Mouse (Mus musculus): Measurements from ENCODE around the gene Fam83g.

The Fam83g gene

DNA sequence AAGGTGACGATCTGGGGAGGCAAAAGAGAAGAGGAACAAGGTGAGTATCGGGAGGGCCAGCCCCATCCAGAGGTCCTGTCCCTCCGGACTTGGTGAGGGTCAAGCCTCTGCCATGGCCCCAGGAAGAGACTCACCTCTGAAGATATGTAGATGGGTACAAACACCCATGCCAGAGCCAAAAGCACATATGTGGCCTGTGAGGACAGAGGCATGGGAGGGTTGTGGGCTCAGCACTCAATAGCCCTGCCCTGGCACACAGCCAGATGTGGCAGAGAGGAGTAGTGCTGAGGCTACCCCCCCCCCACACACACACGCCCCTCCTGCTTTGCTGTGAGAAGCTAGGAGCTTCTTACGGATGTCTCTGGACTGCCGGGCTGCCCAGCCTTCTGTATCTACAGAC lies 31.2 kb downstream of the Fam83g start:
- no peak for DNase-seq (ENCODE audit: inconsistent ontology term)

DNA sequence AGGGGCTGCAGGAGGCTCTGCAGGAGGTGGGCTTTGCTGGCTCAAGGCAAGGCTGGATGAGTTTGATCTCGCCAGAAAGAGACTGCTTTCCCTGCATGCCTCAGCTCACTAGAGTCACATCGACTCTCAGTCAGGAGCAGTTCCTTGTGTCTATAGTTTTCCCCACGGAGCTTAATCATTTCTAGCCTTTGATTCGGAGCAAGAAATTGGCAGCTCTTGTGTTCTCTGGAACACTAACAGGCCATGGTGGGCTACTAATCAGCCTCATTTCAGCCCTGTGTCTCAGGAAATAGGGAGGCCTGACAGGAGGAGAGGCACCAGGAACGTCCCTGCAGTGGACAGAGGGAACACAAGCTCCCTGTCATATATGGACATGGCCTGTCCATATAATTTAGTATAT lies 34.1 kb downstream of the Fam83g start:
- no peak for DNase-seq (ENCODE audit: inconsistent ontology term)

DNA sequence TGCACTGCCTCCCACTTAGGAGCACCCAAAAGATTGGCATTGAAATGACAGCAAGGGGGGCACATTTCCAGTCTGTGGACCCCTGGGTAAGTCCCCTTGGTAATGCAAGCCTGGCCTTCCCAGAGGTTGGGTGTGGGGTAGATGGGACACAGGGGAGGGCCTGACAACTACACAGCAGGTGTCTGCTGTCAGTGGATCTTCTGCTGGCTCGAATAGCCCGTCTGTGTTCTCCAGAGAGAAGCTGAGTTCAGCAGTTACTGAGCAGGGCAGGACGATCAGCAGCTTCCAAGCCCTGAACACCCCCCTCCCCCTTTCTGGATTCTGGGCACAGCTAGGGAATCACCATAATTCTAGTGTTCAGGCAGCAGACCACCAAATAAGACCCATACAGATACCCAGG lies 35.5 kb downstream of the Fam83g start:
- no peak for DNase-seq (ENCODE audit: inconsistent ontology term)

DNA sequence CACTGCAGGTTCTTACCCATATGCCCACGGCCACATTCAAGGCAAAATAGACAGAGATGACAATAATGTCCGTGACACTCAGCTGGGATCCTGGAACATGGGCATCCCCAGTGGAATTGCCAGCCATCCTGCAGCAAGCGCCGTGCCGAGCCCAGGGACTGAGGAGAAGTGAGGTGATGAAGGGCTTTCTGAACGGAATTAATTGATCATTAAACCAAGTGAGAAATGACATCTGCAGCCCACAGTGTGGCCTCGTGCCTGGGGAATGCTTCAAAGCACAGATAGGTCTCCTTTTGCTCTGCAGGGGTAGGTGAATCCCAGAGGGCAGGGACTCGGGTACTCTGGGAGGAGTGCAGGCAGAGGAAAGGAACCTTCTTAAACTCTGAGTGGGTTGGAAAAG lies 35.9 kb downstream of the Fam83g start:
- no peak for DNase-seq (ENCODE audit: inconsistent ontology term)

DNA sequence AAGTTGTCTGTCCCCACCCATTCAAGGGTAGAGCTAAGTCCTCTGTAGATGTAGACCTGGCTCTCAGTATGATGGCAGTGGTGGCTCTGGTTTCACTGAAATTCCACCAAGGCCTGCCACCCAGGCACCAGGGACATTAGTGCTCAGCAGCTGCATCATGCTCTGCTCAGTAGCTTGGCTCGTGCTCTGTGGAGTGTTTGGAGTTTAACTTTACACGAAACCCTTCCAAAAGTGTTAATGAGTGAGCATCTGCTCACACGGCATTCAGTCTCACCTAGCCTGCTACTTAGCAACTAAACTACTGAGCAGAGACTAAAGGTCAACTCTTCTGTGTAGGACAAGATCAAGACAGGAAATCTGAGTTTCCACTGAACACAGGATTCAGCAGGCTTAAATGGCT lies 36.7 kb downstream of the Fam83g start, which contains the start of gene Slc5a10:
Slc5a10 (minus strand) TSS at position 191 of the 400 bp plus-strand sequence.
- DNase-seq (ENCODE audit: inconsistent ontology term) = no peak

DNA sequence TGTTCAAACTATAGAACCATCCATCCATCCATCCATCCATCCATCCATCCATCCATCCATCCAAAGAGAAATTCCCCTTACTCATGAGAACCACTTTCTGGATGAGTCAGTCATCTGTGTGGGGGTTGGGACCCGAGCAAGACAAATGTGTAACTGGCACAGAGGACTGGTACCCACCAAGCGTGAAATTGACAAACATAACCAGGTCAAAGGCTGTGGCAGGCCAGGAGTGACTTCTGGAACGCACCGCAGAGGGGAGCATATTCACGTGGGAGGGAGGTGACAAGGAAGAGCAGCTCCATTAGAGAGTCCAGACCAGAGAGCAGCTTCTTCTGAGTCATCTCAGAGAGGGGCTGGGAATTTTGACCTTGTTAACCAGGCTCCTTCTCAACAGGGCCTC lies 38.2 kb downstream of the Fam83g start:
- DNase-seq (ENCODE audit: inconsistent ontology term) = peak; percentile 42

DNA sequence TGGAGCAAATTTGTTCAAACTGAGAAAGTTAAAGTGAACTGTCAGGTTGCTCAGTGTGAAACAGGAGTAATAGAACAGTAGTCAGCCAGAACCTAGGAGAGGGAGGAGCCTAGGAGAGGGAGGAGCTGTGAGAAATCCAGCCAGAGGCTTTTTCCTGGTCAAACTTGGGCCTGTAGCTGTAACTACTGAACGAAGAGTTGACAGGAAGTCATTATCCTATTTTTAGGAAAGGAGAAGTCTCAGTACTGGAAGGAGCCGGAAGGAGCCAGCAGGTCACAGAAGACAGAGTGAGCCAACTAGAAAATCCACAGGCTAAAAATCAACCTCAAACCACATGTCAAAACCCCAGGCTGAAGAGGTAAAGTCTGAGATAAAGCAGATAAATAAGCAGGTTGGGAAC lies 44.1 kb downstream of the Fam83g start:
- no peak for DNase-seq (ENCODE audit: inconsistent ontology term)

DNA sequence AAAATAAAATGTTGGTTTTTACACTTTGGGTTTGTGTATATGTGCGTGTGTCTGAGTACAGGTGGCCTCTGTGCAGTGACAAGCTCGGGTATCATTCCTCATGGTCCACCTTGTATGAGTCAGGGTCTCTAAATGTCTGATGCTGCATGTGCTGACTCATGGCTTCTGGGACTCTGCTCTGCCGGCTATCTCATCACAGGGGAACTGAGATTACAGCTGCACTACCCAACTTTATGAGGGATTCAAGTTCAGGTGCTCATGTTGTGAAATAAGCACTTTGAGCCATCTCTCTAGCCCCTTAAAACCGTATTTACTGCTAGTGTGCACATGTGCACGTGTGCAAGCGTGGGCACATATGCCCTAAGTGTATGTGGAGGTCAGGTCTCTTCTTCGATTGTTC lies 48.8 kb downstream of the Fam83g start:
- DNase-seq (ENCODE audit: inconsistent ontology term) = no peak

DNA sequence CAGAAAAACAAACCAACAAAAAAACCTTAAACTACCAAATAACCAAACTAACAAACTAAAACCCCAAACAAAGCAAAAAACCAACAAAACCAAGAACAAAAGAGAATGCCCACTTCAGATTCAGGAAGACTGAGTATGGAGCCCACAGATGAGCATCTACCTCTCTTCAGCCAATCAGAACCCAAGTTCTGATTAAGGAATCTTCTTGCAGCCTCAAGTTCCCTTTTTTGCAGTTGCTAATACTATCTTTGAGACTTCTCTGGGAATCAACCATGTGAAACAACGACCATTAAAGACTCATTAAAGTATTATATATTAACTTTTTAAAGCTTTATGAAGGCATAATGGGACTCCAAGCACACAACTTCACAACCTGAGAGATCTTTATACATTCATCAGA lies 53.4 kb downstream of the Fam83g start:
- DNase-seq (ENCODE audit: inconsistent ontology term) = no peak

DNA sequence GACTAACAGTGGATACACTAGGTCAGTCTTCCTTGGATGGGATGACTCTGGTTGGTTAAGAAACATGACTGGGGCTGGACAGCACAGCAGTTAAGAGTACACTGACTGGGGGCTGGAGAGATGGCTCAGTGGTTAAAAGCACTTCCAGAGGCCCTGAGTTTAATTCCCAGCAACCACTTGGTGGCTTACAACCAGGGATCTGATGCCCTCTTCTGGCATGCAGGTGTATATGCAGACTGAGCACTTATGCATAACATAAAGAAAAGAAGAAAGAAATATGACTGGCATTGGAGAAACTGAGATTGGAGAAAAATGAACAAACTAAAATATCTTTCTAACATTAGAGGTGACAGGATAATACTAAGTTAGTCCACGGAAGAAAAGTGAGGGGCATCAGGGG lies 56.6 kb downstream of the Fam83g start:
- no peak for DNase-seq (ENCODE audit: inconsistent ontology term)

DNA sequence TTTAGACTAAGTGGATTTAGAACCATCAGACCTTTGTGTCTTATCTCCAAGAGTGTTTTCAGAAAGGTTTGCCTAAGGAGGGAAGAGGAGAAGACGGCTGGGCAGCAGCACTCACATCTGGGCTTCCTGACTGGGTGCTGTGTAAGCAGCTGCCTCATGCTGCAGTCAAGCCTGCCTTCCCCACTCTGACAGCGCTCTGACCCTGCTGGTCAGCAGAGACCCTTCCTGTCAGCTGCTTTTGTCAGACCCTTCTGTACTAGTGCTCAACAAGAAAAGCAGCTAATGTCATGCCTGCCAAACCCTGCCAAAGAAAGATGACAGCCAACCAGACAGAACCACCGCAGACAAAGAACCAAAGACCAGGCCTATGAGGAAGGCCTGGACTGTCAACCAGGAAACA lies 59.9 kb downstream of the Fam83g start:
- DNase-seq (ENCODE audit: inconsistent ontology term) = no peak

DNA sequence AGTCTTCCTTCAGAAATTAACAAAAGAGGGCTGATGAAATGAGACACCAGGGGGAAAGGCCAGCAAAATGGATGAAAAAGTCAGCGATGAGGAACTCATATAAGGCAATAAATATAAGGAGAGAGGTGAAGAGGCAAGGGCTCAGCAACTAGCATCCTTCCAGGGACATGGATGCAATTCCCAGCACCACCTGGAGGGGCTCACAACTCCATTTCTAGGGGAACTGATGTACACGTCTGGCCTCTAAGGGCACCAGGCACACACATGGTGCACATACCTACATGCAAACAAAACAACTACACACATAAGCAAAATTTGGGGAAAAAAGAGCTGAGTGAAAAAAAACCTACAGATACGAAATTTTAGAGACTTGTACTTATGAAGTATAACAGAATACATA lies 60.6 kb downstream of the Fam83g start:
- DNase-seq (ENCODE audit: inconsistent ontology term) = no peak

DNA sequence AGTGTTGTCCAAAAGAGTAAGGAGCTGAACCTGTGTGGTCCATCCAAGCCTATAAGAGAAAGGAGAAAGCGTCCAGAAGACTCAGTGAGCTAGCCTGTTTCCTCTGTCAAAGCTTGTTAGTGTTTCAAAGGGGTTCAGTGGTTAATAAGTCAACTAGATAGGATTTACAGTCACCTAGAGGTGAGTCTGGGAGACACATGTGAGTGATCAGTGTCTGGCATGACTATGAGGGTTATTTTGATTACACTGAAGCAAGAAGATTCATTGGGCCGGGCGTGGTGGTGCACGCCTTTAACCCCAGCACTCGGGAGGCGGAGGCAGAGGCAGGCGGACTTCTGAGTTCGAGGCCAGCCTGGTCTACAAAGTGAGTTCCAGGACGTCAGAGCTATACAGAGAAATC lies 61.9 kb downstream of the Fam83g start:
- DNase-seq (ENCODE audit: inconsistent ontology term) = no peak

DNA sequence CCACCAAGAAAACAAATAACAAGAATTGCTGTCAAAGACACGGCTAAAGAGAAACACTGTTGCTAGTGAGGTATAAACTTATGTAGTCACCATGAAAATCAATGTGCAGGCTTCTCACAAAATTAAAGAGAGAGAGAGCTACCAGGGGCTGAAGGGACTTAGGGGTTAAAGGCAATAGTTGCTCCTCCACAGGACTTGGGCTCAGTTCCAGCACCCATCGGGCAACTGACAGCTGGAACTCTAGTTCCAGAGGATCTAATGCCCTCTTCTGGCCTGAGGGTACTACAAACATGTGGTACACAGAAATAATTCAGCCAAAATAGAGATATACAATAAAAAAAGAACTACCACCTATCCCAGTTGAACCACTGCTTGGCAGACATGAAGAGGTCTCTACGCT lies 63.3 kb downstream of the Fam83g start:
- no peak for DNase-seq (ENCODE audit: inconsistent ontology term)

DNA sequence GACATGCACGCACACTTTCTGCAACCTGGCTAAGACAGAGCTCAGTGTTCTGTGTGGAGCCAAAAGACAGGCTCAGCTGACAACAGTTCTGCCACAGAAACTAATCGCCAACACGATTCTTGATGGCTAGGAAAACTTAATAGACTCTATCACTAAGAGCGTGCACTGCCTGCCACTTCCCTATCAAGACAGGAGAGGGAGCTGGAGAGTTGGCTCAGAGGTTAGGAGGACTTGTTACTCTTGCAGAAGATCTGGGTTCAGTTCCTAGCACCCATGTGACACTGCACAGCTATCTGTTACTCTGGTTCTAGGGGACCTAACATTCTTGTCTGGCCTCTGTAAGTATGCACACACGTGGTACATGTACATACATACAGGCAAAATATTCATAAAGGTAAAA lies 67.7 kb downstream of the Fam83g start:
- DNase-seq (ENCODE audit: inconsistent ontology term) = no peak

DNA sequence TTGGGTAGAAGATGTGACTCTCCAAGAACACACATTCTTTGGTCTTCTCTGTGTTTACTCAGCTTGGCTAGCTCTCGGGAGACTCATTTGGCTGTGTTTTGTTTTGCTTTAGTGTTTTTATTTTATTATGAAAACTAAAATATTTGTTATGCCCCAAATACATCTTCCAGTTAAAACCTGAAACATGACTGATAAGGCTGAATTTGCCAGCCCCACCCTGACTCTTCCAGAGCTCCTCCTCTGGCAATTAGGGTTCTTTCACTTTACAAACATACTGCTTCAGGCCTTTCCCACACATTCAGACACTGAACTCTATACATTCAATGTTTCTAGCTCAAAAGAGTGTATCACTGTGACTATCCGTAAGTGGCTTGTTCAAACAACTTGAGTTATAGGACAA lies 73.3 kb downstream of the Fam83g start:
- no peak for DNase-seq (ENCODE audit: inconsistent ontology term)

All from Muller cell, postnatal 12 days (primary cell).